Mouse (Mus musculus): Measurements from ENCODE around the gene Micall1.

The Micall1 gene

DNA sequence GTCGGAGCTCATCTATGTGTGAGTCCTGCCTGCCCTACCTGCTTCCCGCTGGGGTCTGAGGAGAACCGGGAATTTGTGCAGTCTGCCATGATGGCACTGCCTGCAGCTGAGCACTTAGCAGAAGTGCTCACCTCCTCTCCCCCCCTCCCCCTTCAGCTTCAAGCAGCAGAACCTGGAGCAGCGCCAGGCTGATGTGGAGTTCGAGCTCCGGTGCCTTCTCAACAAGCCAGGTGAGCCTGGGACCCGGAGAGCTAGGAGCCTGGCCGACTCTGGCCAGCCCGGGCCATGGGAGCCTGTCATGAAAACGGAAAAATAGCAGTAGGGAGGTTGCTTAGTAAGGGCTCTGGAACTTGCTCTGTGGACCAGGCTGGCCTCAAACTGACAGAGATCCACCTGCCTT is 22.1 kb downstream of the Micall1 start:
- no peak for DNase-seq (ENCODE audit: low spot score)

DNA sequence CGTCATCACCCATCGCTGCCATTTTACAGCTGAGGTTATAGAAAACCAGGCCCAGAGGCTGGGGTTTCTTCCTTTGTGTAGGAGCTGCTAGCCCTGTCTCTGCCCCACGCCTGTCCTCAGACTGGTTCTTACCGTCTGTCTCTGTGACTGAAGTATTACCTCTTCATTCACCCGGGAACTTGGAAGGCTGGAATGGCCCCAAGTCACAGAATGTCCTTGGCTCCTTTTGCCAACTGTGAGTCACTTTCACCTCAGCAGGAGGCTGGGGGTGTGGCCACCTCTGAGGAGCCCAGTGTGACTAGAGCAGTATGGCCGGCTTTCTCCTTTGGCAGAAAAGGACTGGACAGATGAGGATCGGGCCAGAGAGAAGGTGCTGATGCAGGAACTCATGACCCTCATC is 22.7 kb downstream of the Micall1 start:
- peak; percentile 58 for DNase-seq (ENCODE audit: low spot score)

DNA sequence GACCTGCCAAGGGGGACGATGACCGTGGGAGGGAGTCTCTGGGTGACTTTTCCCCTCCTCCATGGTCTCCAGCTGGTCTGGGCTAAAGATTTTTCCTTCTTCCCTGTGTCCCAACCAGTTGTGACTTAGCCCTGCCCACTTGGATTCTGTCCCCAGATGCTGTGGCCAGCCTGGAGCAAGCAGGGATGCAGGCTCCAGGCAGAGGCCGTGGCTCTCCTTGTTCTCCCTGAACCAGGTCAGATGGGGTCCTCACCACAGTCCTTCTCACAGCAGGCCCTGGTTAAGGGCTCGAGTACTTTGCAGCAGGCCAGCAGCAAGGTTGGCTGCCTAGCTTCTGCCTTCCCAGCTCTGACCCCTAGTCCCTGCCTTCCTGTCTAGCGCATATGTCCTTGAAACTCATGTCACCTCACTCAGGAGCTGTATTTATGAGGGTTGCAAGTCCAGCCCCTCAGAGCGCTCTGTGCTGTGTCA is 24.5 kb downstream of the Micall1 start:
- DNase-seq (ENCODE audit: low spot score), result no peak

DNA sequence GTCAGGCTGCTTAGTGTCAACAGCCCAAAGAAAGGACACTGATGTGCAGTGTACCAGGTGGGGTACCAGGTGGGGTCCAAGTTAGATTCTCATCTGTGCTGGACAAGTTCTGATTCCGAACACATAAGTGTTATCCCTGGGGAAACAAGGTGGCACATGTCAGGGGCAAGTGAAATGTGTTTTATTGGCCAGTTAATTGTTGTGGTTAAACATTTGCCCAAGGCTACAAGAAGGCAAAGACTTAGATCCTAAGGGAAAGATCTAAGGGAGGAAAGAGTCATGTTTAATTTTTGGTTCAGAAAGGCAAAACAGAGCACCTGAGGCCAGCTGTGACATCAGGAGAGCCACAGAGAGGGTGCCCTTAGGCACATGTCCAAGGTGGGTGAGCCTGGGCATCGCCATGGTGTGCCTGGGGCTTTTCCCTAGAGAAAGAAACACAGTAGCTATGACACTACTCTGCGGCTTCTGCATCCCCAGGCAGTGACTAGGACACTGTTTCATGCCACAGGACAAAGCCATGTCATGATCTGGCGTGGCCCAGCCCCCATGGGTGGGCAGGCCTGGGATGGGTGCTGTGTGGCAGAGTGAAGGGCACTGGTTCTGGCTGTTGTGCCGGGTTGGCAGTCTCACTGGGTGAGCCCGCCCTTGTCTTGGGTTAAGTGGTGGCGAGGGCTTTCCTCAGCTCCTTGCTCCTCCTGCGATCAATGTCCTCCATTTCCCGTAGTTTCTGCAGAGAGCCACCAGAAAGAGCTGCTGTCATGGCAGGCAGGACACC is 26.0 kb downstream of the Micall1 start:
- DNase-seq (ENCODE audit: low spot score), result no peak

DNA sequence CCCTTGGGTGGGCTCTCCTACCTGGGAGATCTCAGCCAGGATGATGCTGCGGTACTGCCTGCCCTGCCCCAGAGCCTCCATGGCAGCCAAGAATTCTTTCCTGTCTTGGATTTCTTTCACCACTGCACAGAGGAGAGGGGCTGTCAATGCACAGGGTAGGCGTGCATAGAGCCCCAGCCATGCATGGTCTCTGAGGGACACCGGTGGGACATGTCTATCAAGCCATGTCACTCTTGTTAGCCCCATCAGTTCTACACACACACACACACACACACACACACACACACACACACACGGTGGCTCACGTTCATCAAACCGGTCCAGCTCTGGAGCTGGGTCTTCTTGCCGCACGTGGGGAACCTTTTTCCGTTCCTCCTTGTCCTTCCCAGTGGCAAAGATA is 26.6 kb downstream of the Micall1 start:
- DNase-seq (ENCODE audit: low spot score), result no peak

DNA sequence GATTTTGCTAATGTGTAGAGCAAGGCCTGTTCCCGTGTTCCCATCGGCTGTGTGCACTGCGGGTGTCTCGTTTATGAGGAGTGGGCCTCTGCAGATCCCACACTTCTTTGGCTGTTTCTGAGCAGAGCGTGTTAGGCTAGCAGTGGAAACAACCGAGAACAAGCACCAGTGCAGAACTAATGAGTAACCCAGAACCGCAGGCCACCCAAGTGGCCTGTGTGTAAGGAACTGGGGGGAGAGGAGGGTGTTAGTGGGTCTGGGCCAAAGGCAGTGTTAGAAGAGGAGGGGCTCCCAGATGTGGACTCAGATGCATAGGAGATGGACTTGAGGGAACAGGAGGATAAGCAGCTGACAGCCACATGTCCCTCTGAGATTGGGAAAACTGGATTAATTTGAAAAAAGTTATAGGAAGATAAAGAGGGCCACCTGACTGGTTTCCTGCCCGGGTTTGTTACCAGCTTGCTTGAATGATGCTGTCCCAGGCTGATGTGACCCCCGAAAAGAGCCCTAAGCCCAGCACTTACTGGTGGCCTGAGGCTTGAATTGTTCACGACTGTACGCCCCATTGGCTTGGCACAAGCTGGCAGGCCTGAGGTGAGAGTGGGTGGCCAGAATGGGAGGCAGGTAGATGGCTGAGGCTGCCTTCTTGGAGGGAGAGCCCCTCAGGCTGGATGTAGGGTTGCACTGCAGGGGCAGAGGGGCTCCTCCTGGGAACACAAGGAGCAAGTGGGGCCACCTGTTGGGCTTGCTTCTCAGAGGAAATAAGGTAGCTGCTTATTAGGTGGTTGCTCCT is 27.3 kb downstream of the Micall1 start:
- no peak for DNase-seq (ENCODE audit: low spot score)

DNA sequence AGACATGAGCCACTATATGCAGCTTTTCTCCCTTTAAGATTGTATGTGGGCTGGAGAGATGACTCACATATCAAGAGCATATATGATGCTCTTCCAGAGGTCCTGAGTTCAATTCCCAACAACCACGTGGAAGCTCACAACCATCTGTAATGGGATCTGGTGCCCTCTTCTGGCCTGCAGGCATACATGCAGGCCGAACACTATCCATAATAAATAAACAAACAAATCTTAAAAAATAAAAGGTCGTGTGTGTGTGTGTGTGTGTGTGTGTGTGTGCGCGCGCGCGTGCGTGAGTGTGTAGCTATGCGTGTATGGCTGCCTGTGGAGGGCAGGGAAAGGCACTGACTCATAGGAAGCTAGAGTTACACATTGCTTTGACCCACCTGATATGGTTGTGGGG is 30.9 kb downstream of the Micall1 start:
- DNase-seq (ENCODE audit: low spot score), result no peak

DNA sequence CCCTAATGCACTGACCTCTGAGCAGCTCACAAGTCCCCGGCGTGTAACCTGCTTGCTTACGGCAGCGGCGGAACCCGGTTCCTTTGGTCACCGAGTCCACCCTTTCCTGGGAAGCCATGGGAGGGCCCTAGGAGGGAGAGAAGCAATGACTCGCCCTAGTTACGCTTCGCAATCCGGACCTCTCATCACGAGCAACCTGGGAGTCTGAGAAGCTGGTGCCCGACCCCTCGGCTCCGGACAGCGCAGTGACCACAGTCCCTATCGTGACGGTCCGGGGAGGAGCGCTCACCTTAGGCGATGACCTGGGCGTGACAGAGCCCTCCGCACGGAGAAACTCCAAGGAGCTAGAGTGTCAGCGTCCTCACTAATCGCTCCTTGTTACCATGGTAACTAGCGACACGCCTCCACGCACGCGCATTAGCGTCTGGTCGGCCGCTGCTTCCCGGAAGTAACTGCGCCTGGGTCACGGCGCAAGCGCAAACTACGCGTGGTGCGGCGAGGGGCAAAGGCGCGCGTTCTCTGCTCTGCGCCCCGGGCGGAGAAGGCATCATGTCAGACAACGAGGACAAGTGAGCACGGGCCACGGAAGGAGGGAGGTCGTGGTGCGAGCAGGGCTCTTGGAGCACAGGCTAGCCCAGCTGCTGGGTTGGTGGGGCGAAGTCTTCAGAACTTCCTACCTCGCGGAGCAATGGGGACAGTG is 32.3 kb downstream of the Micall1 start, which contains the start of the genes Polr2f and 1700088E04Rik:
Gene Polr2f, plus strand, starts transcription at position 144 of the 700 bp plus-strand sequence.
Gene 1700088E04Rik, minus strand, starts transcription at position 388 of the 700 bp plus-strand sequence.
- DNase-seq (ENCODE audit: low spot score), result peak; percentile 94

DNA sequence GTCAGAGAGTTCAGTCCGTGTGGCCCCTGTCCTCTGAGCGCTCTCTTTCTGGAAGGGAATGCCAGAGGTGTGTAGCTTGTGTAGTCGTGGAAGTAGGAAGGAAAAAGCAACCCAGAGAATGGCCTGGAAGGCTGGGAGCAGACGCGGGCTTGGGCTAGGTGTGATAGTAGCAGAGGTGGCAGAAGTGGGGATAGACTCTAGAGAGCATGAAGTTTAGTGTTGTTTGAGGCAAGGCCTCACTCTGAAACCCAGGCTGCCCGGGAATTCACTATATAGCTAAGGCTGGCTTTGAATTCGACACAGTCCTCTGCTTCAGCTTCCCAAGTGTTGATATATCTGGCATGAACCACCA is 32.8 kb downstream of the Micall1 start:
- no peak for DNase-seq (ENCODE audit: low spot score)

DNA sequence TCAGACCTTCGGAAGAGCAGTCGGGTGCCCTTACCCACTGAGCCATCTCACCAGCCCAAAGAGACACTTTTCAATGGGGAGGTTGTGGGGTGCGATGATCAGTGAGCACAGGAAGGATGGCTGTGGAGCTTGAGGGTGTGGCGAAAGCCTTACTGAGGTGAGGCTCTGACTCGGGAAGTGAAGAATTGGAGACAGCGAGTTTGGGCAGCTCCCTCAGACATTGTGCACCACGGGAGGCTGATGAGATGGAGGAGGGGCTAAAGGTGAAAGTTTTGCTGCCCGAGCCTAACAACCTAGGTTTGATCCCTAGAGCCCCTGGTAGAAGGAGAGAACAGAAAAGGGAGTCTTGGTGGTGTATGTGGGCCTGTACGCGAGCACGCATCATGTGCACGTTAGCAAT is 34.6 kb downstream of the Micall1 start:
- DNase-seq (ENCODE audit: low spot score), result no peak

DNA sequence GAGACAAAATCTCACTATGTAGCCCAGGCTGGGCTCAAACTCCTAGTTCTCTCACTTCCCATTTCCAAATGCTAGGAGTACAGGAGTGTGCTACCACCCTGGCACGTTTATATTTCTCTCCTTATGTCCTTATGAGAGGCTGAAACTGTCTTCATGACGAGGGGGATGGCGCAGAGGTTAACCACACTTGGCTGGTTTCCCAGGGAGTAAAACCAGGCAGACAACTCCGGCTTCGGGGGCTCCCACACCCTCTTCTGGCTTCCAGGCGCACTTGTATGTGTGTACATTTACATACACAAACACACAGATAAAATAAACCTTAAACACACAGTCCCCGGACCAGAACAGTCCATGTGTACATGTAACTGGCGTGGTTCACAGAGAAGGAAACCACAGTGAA is 35.3 kb downstream of the Micall1 start:
- DNase-seq (ENCODE audit: low spot score), result no peak

DNA sequence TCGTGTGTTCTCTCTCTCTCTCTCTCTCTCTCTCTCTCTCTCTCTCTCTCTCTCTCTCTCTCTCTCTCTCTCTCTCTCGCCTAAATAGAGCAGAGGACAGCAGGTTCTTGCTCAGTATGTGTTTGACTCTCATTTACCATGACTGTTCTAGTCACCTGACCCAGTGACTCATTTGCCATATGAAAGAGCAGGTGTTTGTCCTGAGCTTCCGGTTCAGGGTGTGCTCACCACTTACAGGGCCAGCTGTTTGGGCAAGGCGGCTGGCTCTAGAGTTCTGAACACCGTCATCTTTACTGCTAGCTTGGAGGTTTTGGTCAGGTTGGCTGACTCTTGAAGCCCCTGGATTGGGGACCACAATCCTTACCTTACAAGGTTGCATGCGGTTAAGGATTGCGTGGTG is 36.8 kb downstream of the Micall1 start:
- no peak for DNase-seq (ENCODE audit: low spot score)

DNA sequence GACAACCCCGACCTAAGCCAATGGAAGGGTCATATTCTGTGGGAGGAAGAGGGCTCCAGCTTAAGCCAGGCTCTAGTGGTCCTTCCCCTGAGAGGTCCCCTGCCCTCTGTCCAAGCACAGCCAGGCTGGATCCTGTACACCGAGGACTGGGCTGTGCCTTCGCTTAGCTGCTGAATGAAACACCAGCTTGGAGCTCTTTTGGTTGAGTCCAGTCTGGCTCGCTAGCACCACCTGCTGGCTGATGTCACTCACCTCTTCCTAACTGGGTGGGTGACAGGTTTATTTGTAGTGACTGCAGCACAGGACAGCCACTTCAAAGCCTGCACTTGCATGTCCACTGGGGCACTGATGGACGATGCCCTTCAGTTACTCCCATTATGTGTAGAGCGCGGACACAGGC is 39.8 kb downstream of the Micall1 start:
- peak; percentile 77 for DNase-seq (ENCODE audit: low spot score)

DNA sequence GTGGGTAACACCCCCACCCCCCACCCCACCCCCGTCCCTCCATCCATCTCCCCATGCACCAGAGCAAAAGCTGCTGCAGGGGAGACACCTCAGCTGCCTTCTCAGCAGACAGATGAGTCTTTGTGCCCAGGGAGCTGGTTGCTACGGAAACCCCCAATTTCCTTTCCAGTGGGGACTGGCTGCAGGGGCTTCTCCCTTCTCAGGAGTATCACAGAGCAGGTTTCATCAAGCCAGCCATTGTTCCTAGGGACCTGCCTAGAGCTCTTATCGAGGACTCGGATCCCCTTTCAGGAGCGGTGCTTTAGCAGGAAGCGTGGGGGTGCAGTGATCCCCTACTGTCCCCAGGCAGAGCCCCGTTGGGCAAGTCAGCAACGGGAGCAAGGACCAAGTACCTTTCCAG is 43.2 kb downstream of the Micall1 start:
- no peak for DNase-seq (ENCODE audit: low spot score)

DNA sequence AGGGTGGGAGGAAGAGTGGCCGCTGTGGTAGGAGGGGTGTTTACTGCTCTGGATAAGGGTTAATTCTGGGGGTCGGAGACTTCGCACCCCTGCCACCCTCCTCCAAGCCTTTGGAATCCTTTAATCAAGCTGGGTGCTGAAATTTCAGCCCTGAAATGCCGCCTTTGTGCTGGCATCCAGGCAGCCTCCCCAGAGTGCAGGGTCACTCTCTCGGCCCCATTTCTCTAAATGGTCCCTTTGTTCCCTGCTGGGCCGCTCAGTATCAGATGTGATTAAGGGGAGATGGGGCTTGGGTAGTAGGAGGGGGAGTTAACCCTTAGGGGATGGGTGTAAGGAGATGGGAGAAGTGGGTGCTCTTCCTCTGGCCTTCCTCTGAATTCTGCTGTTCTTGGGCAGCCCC is 44.0 kb downstream of the Micall1 start:
- DNase-seq (ENCODE audit: low spot score), result no peak

DNA sequence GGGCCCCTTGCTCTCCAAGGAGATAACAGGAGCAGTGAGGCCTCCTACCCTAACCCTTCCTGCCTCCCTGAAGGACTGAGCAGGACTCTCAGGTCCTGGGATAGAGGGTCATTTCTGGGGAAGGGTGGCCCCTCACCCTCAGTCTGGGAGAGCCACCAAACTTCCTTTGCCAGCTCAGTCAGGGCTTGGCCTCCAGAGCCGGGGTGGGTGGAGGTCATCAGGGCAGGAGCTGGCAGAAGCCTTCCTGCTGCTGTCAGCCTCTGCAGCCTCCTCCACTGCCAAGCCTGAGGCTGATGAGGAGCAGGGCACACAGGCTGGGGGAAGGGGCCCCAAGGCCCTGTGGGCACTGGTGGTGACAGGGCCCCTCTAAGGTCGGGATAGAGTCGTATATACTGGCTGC is 46.9 kb downstream of the Micall1 start:
- DNase-seq (ENCODE audit: low spot score), result no peak

DNA sequence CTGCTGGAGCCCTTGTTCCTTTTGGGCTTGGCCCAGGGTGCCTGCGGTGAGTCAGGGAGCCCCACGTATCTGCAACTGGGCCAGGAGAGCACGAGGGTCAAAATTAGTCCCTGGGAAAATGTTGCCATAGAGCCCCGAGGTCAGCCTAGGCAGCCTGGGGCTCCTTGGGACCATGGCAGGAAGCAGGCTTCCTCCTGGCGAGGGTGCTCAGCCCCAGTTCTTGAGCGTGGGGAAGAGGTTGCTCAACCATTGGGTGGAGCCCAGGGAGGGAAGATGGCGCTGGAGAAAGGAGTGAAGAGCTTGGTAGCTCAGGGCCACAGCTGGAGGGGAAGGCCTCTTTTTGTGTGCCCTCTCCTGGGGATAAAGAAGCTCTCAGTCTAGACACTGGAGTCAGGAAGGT is 53.6 kb downstream of the Micall1 start:
- no peak for DNase-seq (ENCODE audit: low spot score)

DNA sequence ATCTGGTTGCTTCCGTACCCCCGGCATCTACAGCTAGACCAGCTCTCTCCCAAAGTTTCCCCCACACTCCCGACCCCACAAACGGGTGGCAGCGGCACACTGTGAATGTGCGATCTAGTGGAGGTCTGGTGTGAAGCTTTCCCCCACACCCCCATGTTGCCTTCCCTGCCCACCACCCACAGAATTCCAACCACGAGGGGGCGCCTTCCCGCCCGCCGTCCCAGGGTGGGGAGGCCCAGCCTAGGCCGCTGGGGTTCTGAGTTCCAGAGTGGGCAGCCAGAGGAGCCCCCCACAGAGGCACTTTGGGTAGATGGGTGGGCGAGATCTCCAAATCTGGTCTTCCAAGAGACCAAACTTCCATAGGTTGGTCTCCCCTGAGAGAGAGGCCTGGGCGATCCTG is 54.1 kb downstream of the Micall1 start:
- DNase-seq (ENCODE audit: low spot score), result no peak

DNA sequence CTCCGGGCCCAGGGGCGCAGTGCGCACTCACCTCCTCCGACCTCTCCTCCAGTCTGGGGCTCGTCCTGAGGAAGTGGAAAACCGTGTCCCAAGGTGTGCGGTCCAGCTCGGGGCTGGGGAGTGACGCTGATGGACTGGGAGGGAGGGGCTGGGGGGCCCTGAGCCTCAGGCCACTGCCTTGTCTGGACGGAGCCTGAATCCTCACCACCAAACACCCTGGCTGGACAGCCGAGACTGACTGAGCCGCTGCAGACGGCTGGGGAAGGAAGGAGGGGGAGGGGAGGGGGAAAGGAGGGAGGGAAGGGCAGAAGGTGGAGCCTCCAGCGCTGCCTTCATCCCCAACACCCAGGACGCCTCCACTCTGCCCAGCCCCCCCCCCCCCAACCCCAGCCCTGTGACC is 55.6 kb downstream of the Micall1 start:
- no peak for DNase-seq (ENCODE audit: low spot score)

DNA sequence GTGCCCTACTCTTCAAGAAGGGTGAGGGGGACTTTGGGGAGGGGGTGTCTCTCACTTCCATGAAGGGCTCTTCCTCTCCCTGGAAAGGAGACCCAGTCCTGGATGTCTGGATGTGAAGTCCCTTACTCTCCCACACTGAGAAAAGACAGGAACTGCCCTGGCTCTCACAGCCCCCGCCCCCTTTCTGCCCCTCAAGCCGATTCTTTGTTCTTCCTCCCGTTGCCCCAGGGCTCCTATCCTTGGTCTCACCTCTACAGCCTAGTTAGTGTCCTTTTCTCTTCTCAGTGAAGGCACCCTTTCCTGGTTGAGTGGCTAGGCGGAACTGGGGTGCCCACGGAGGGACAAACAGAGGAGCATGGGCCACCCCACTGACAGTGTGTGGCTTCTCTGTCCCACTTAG is 56.4 kb downstream of the Micall1 start, which contains the start of gene Sox10:
Gene Sox10, minus strand, starts transcription at position 101 of the 400 bp plus-strand sequence.
- DNase-seq (ENCODE audit: low spot score), result no peak

DNA sequence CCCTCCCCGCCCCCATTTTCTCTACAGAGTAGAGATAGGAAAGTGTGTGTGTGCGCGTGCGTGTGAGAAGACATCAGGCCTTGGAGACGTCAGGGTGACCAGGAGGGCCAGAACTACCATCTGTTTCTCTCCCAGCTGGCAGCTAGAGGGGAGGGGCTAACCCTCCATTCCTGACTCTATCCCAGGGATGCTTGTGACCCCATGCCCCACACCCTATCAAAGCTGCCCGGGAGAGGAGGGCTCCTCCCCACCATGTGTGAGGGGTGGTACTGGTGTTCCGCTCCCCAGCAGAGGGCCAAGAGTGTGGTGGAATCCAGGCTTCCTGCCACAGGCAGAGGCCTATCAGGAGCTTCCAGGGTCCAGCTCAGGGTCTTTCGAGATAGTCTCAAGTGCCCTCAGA is 58.0 kb downstream of the Micall1 start:
- no peak for DNase-seq (ENCODE audit: low spot score)

DNA sequence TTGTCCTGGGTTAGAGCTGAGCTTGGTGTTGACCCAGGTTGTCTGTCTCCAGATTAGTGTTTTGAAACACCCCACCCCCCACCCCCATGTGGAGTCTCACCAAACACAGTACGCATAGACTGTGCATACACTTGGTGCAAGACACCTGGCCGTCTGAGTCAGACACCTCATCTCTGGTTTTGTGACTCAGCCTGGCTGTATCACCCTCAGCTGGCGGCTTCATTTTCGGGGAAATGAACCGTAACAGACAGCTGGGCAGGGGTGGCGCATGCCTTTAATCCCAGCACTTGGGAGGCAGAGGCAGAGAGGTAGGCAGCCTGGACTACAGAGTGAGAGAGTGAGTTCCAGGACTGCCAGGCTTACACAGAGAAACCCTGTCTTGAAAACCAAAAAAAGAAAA is 68.2 kb downstream of the Micall1 start:
- no peak for DNase-seq (ENCODE audit: low spot score)

DNA sequence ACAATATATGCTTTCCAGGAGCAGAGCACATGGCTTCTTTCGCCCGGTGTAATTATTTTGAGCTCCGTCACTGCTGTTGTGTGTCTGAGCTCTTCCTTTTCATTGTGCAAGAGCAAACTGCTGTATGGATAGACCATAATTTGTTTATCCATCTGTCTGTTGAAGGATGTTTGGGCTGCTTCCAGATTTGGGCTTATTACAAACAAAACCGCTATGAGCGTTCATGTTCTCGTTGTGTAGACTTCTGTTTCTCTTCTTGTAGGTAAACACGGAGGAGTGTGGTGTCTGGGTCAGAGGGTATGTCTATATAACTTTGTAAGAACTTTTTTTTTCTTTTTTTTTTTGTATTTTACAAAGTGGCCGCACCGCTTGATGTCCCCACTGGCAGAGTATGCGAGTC is 76.5 kb downstream of the Micall1 start:
- DNase-seq (ENCODE audit: low spot score), result no peak

Data from layer of hippocampus, adult 11-12 months (tissue).